ENCODE assay signal across 8 mouse cellular contexts in genomic region chr12:110738158-110738921, GRCm38 (mm10). TPM values are rescaled to one million over a fixed set of nuclear protein-coding genes. Genes with fewer than 3 reads are reported as not detected.
A peak's percentile ranks its signal among the peaks of the same experiment; 100 is the strongest.
DNase-seq lines count a peak whose midpoint lies in the region; ATAC-seq and TF ChIP-seq lines count a peak whose summit lies in the region.

No protein-coding gene starts in this region.

- no peak for TF ChIP-seq EP300 in heart, postnatal 0 days (IDR thresholded peaks at IDR 0.05; ENCODE audit: low read depth)

- peak overlapping the region; percentile 89 for H3K4me2 ChIP-seq in heart, postnatal 0 days (ENCODE audit: low read depth, low read length)
- peak overlapping the region; percentile 77 for H3K4me2 ChIP-seq in stomach, embryonic 16.5 days (ENCODE audit: low read depth, low read length)

- H3K9ac ChIP-seq in heart, postnatal 0 days (replicated peaks; ENCODE audit: low read depth, low read length): peak overlapping the region; percentile 86
- H3K9ac ChIP-seq in stomach, embryonic 16.5 days (ENCODE audit: low read length): peak overlapping the region; percentile 98

- peak overlapping the region; percentile 92 for H3K27ac ChIP-seq in embryonic facial prominence, embryonic 10.5 days (replicated peaks)
- peak overlapping the region; percentile 70 for H3K27ac ChIP-seq in heart, postnatal 0 days (ENCODE audit: low read depth)
- H3K27ac ChIP-seq in stomach, embryonic 16.5 days (ENCODE audit: low read length): peak overlapping the region; percentile 87

- DNase-seq in embryo, embryonic 9.5 days (ENCODE audit: extremely low spot score): peak; percentile 24
- no peak for DNase-seq in embryo, embryonic 10 days (ENCODE audit: low spot score)
- peak; percentile 48 for DNase-seq in CD4-positive, CD25-positive, alpha-beta regulatory T cell, adult 2 months (ENCODE audit: low read depth, low spot score)
- DNase-seq in embryonic facial prominence, embryonic 10.5 days (ENCODE audit: low spot score): no peak
- no peak for DNase-seq in heart, postnatal 0 days (ENCODE audit: low spot score)
- peak; percentile 31 to 64 for DNase-seq in kidney, postnatal 25 days

- H3K27me3 ChIP-seq in embryonic facial prominence, embryonic 10.5 days (replicated peaks; ENCODE audit: low read depth, poor library complexity, severe bottlenecking): peaks cover 23% of the 10 kb centered on the region
- no peaks in the 10 kb centered on the region for H3K27me3 ChIP-seq in heart, postnatal 0 days (ENCODE audit: control insufficient read depth, insufficient read depth, low read length)
- no peaks in the 10 kb centered on the region for H3K27me3 ChIP-seq in stomach, embryonic 16.5 days (ENCODE audit: control insufficient read depth, insufficient read depth, low read length)

- peaks cover 15% of the 10 kb centered on the region for H3K36me3 ChIP-seq in embryonic facial prominence, embryonic 10.5 days (replicated peaks)
- no peaks in the 10 kb centered on the region for H3K36me3 ChIP-seq in heart, postnatal 0 days (replicated peaks; ENCODE audit: control insufficient read depth, insufficient read depth, low read length)
- no peaks in the 10 kb centered on the region for H3K36me3 ChIP-seq in stomach, embryonic 16.5 days (ENCODE audit: control insufficient read depth, insufficient read depth, low read length)

- peaks cover 14% of the 10 kb centered on the region for H3K4me1 ChIP-seq in embryonic facial prominence, embryonic 10.5 days
- H3K4me1 ChIP-seq in heart, postnatal 0 days (ENCODE audit: control insufficient read depth, insufficient read depth): peaks cover 8% of the 10 kb centered on the region
- H3K4me1 ChIP-seq in stomach, embryonic 16.5 days (ENCODE audit: control insufficient read depth, insufficient read depth, low read length): peaks cover 17% of the 10 kb centered on the region

- under 1% methylated on average over 72 of the region's 72 CpGs for WGBS in embryonic facial prominence, embryonic 10.5 days
- WGBS in heart, postnatal 0 days: under 1% methylated on average over 70 of the region's 72 CpGs
- under 1% methylated on average over 71 of the region's 72 CpGs for WGBS in stomach, embryonic 16.5 days

- no peaks in the 10 kb centered on the region for H3K9me3 ChIP-seq in embryonic facial prominence, embryonic 10.5 days
- H3K9me3 ChIP-seq in heart, postnatal 0 days (replicated peaks; ENCODE audit: control insufficient read depth, low read length): no peaks in the 10 kb centered on the region
- H3K9me3 ChIP-seq in stomach, embryonic 16.5 days (replicated peaks; ENCODE audit: control insufficient read depth, low read length): no peaks in the 10 kb centered on the region

- peak overlapping the region; percentile 100 for H3K4me3 ChIP-seq in embryonic facial prominence, embryonic 10.5 days
- H3K4me3 ChIP-seq in heart, postnatal 0 days (ENCODE audit: low read depth, low read length): peak overlapping the region; percentile 79
- peak overlapping the region; percentile 98 for H3K4me3 ChIP-seq in stomach, embryonic 16.5 days (replicated peaks; ENCODE audit: low read length)

- no peak for TF ChIP-seq CTCF in heart, postnatal 0 days (IDR thresholded peaks at IDR 0.05; ENCODE audit: low read depth)

- ATAC-seq in heart, postnatal 0 days (ENCODE audit: insufficient read depth, low read depth): peak; percentile 26
- peak; percentile 12; the same call in 1 of the 2 replicates for ATAC-seq in megakaryocyte progenitor cell, adult 5-6 weeks (replicated peaks; ENCODE audit: poor library complexity)
- peak; percentile 47; the same call in 1 of the 2 replicates for ATAC-seq in stomach, embryonic 16.5 days (ENCODE audit: insufficient read depth, low FRiP score)

RNA-seq across cellular contexts. Expression of gene Wdr20, which starts 0.6 kb away (rescaled TPM):
- polyA plus RNA-seq in embryonic facial prominence, embryonic 10.5 days (2016; fragmentation: Nextera tagmentation; extraction: Ambion mirVana): 22.4 and 24.1 TPM in 2 replicates
- 36.9 and 45.8 TPM in 2 replicates for total RNA-seq in heart, postnatal 0 days (2014; rRNA removed; ENCODE audit: low replicate concordance)
- 10.7 and 12.1 TPM in 2 replicates for polyA plus RNA-seq in heart, postnatal 0 days (2015; fragmentation: Nextera tagmentation; extraction: Ambion mirVana)
- total RNA-seq in megakaryocyte progenitor cell, adult 5-6 weeks (2015): 21.3 and 22.8 TPM in 2 replicates
- total RNA-seq in megakaryocyte progenitor cell, adult 5-6 weeks (2017): 27.1 and 36.2 TPM in 2 replicates
- polyA plus RNA-seq in stomach, embryonic 16.5 days (2015; fragmentation: Nextera tagmentation; extraction: Ambion mirVana): 23.0 and 23.4 TPM in 2 replicates

RNA-seq across cellular contexts. Expression of gene Hsp90aa1, which starts 35.8 kb away (rescaled TPM):
- polyA plus RNA-seq in embryonic facial prominence, embryonic 10.5 days (2016; fragmentation: Nextera tagmentation; extraction: Ambion mirVana): 1,072 and 1,177 TPM in 2 replicates
- total RNA-seq in heart, postnatal 0 days (2014; rRNA removed; ENCODE audit: low replicate concordance): 181 and 434 TPM in 2 replicates
- 255 and 258 TPM in 2 replicates for polyA plus RNA-seq in heart, postnatal 0 days (2015; fragmentation: Nextera tagmentation; extraction: Ambion mirVana)
- 1,320 and 1,329 TPM in 2 replicates for total RNA-seq in megakaryocyte progenitor cell, adult 5-6 weeks (2015)
- 1,319 and 1,619 TPM in 2 replicates for total RNA-seq in megakaryocyte progenitor cell, adult 5-6 weeks (2017)
- 654 and 733 TPM in 2 replicates for polyA plus RNA-seq in stomach, embryonic 16.5 days (2015; fragmentation: Nextera tagmentation; extraction: Ambion mirVana)

RNA-seq across cellular contexts. Expression of gene 1700001K19Rik, which starts 55.9 kb away (rescaled TPM):
- 0.16 TPM in 1 of 2 replicates, not detected in the other for polyA plus RNA-seq in embryonic facial prominence, embryonic 10.5 days (2016; fragmentation: Nextera tagmentation; extraction: Ambion mirVana)
- total RNA-seq in heart, postnatal 0 days (2014; rRNA removed; ENCODE audit: low replicate concordance): not detected in 2 replicates
- polyA plus RNA-seq in heart, postnatal 0 days (2015; fragmentation: Nextera tagmentation; extraction: Ambion mirVana): 0.16 TPM in 1 of 2 replicates, not detected in the other
- not detected in 2 replicates for total RNA-seq in megakaryocyte progenitor cell, adult 5-6 weeks (2015)
- total RNA-seq in megakaryocyte progenitor cell, adult 5-6 weeks (2017): not detected in 2 replicates
- 0.25 TPM in 1 of 2 replicates, not detected in the other for polyA plus RNA-seq in stomach, embryonic 16.5 days (2015; fragmentation: Nextera tagmentation; extraction: Ambion mirVana)

Comparison
In these comparisons a context has a peak if more than half of its experiments do, and no peak if none do; other contexts are left out.
1. DNase-seq: peak in embryo, embryonic 9.5 days (single experiment), CD4-positive, CD25-positive, alpha-beta regulatory T cell, adult 2 months (single experiment) and kidney, postnatal 25 days (2 of 2); none in embryo, embryonic 10 days (single experiment), embryonic facial prominence, embryonic 10.5 days (single experiment) and heart, postnatal 0 days (single experiment).
2. Peak in every context shown above with its lines, with median percentiles within 50 percentile points of each other: H3K27ac ChIP-seq, H3K4me3 ChIP-seq and ATAC-seq.